Mouse (Mus musculus) right cerebral cortex, postnatal 25 days (tissue): ENCODE measurements around the gene Lin7a.
"Not testable (repeated sequence)": the region's sequence is repeated elsewhere in the genome, so short reads cannot be mapped to it uniquely, and the experiment has no call there.

Source experiments
- DNase-seq: peaks from one replicate; pipeline ENCODE4 v3.0.0; 2022

Lin7a gene

GRCm38 (mm10) chr10:107237736-107238135 lies 33.8 kb upstream of the Lin7a start:
- no peak for DNase-seq

DNA sequence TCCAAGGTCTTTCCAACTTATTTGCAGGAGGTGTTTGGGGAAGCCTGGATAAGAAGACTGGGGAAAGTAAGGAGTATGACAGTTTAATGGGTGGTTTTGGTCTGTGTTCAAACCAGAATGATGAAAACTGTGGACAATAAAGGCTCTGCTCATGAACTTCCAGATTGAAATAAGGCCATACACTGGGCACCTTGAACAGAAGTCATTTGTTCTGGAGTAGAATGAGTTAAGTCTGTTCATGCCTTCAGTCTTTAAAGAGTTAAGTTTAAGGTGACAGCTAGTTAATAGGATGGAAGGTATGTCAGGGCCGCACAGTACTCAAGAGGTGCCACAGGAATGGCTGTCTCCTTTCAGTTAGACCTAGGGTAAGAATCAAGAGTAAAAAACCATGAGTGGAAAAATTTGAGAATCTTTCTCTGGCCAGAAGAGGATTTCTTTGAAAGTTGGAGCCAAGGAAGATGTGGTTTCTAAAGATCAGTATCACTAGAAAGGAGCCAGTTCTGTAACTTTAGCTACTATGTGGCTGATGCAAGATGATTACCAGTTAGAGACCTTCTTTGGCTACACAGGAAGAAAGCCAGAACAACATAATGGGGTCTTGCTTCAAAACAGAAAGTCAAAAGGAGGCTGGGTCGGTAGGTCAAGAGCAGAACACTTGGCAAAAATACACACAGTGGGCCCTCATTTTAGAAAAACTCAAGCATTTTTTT lies 33.2 kb upstream of the Lin7a start:
- DNase-seq = no peak

DNA sequence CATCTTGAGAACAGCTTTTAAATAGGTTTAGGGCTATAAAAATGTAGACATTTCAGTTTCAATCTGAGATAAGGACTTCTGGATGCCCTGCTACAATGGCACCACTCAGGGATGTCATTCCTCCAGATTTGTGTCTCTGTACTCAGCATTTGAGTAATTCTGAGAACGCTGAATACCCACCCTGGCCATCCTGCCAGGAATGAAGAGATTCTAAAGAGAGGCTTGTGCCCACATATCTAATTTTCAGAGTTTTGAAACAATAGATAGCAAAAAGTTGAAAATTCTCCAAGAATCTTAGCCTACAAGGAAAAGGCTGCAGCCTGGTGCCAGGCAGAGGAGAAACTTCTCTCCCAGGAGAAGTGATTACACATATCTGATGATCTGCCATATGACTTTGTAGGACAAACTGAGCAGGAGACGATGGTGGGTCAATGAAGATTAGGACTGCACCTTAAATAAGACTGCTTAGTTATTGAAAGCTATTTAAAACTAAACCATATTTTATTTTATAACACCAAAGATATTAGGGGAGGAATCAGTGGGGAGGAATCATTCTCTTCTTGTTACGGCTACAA lies 32.5 kb upstream of the Lin7a start:
- DNase-seq = no peak

DNA sequence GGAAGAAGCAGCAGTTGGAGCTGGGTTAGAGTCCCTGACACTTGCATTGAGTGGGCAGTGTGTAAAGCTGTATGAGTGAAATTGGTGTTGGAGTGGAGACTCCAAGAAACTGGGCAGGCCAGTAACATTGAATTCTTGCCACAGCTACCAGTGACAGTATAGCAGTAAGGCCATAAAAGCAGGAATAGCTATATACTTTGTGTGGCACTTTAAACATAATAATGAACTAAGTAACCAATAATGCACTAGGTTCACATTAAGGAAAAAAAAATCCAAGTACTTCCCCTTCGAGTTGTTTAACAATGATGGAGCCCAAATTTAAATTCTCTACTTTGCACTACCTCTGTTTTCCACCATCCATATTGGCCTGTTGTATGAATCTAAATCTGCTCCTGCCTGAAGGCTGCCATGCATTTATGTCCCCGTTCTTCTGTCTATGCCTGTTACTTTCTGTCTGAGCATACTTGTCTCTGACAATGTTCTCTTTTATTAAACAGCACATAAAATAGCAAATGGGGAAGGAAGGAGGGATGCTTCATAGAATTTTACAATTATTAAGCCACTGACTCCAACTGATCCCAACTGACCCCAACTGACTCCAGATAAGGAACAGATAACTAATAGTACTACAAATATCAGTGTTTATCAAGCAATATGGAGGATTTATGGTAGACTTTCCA lies 31.7 kb upstream of the Lin7a start:
- DNase-seq = no peak

- no peak for DNase-seq
Observed at GRCm38 (mm10) chr10:107240446-107240845, 31.0 kb upstream of the Lin7a start.

DNA sequence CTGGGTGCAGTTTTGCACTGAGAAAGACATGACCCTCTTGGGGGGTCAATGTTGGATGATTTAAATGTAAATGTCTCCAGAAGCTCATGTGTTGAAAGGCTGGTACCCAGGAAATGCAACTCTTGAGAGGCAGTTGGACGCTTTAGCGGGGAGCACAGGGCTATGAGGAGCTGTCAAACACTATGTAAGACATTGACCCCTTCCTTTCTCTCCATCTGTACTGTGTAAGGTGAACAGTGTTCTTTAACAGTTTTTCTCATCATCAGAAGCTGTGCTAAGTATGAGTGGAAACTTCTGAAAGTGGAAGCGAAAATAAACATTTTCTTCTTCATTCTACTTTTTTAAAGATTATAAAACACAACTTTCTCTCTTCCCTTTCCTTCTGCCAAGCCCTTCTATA lies 30.5 kb upstream of the Lin7a start:
- no peak for DNase-seq

GRCm38 (mm10) chr10:107241406-107241805 lies 30.1 kb upstream of the Lin7a start:
- DNase-seq = no peak

- not testable (repeated sequence) for DNase-seq
Observed at GRCm38 (mm10) chr10:107241999-107242398, 29.5 kb upstream of the Lin7a start.

GRCm38 (mm10) chr10:107242696-107243400 lies 28.6 kb upstream of the Lin7a start:
- no peak for DNase-seq

DNA sequence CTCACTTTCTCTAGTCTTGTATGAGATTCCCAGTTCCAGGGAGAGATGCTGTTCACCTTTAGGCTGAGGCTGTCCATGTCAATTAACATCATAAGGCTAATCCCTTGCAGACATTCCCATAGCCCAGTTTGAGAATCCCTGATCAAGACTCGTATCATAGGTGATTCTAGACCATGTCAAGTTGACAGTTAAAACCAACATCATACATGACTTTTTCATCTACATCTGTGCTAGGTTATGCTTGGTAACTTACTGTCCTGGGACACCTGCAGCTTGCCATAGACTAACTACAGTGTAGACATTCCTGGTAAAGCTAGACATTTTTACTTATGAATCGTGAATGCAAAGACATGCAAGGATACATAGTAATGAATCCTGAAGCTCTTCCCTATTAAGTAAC lies 27.3 kb upstream of the Lin7a start:
- no peak for DNase-seq

- DNase-seq = no peak
Observed at GRCm38 (mm10) chr10:107244691-107245530, 26.6 kb upstream of the Lin7a start.

DNA sequence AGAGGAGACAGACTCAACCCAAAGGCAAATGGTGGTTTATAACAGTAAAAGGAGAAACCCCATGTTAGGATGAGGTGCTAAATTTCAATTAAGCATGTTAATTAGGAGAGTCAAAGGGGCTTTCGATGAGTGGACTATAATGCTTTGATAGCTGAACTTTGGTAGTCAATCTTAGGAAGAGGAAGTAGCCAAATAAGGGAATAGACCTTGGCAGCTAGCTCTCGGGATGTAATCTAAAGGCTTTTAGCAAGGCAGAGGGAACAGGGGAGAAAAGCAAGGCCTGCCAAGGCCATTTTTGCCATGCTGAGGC lies 26.0 kb upstream of the Lin7a start:
- DNase-seq = no peak

GRCm38 (mm10) chr10:107245961-107246460 lies 25.5 kb upstream of the Lin7a start:
- DNase-seq = no peak

- DNase-seq = no peak
Observed at GRCm38 (mm10) chr10:107247001-107247670, 24.4 kb upstream of the Lin7a start.

DNA sequence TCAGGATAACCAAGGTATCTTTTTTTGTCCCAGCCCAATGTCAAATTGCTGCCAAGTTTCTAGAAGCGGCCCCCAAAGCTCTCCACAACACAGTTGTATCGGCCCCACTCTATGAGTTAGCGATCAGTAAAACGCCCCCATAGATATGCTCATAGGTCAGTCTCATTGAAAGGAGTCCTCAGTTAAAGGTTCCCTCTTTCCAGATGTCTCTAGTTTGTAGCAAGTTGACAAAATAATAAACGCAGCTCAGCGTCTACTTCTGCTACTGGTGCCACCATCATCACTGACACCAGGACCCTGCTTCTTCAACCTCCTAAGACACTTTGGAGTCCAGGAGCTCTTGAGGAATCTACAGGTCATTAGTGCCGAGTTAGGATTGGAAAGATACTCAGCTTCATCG lies 23.0 kb upstream of the Lin7a start:
- no peak for DNase-seq

GRCm38 (mm10) chr10:107249056-107249455 lies 22.4 kb upstream of the Lin7a start:
- DNase-seq = no peak

DNA sequence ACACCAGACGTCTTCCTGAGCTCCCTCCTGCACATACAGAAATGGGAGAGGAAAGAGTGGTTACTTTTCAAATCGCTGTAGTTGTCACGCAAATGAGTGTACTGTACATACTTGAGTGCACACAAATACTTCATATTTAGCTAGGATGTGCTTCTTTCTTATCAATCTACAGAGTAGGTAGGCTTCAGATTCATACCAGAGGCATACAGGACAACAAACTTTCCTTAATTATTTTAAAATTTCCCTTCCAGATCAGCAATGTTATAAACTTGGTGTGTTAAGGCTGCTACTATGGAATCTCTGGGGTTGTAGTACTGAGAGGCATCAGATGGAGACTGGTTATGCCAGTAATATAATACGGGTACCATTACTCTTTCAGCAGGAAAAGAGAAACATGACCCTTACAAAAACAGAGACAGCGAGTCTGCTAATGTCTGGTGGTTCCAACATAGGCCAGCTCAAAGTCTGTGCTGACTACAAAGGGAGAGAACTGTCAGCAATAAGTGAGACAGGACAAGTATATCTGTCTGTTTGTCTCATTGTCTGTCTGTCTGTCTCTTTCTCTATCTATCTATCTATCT lies 21.8 kb upstream of the Lin7a start:
- no peak for DNase-seq

GRCm38 (mm10) chr10:107250346-107251210 lies 20.9 kb upstream of the Lin7a start:
- DNase-seq = no peak

GRCm38 (mm10) chr10:107251271-107251670 lies 20.2 kb upstream of the Lin7a start:
- DNase-seq = no peak

DNA sequence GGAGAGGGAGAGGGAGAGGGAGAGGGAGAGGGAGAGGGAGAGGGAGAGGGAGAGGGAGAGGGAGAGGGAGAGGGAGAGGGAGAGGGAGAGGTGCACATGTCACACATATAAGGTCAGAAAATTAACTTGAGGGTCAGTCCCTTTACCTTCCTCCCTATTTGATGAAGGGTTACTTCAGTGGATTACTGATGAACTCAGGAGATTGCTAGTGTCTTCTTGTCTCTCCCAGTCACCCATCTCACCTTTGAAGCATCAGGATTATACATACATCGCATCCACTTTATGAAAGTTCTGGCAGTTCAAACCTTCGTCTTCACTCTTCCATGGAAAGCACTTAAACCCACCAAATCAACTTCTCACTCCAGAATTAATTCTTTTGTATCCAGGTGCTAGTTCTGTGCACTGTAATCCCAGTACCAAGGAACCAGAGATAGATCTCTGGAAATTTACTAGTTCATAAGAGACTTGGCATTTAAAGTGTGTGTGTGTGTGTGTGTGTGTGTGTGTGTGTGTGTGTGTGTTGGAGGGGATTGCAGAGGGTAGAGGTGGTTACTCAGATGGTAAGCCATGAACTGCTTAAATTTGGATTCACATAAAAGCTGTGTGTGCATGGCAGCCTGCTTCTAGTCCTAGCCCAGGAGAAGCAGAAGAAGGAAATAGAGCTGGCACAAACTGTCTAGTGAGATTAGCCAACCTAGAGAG lies 19.5 kb upstream of the Lin7a start:
- DNase-seq = no peak
